Mouse (Mus musculus): ENCODE data around the gene Numbl.

Gene Numbl

GRCm38 (mm10) chr7:27255721-27256120 lies 2.5 kb upstream of the Numbl start:
- DNase-seq (ENCODE audit: low read depth) = no peak

GRCm38 (mm10) chr7:27257046-27257851 lies 984 bp upstream of the Numbl start:
- no peak for DNase-seq (ENCODE audit: low read depth)

- DNase-seq (ENCODE audit: low read depth) = no peak
These were observed 405 bp upstream of the Numbl start for GRCm38 (mm10) chr7:27257852-27258204.

GRCm38 (mm10) chr7:27259271-27259721 lies 1.1 kb downstream of the Numbl start:
- no peak for DNase-seq (ENCODE audit: low read depth)

- no peak for DNase-seq (ENCODE audit: low read depth)
These were observed 1.5 kb downstream of the Numbl start for GRCm38 (mm10) chr7:27259771-27260170.

- no peak for DNase-seq (ENCODE audit: low read depth)
These were observed 2.6 kb downstream of the Numbl start for GRCm38 (mm10) chr7:27260856-27261255.

- no peak for DNase-seq (ENCODE audit: low read depth)
These were observed 3.7 kb downstream of the Numbl start for GRCm38 (mm10) chr7:27261888-27262287.

GRCm38 (mm10) chr7:27264761-27265160 lies 6.5 kb downstream of the Numbl start:
- no peak for DNase-seq (ENCODE audit: low read depth)

GRCm38 (mm10) chr7:27266515-27267128 lies 8.4 kb downstream of the Numbl start:
- DNase-seq (ENCODE audit: low read depth) = no peak

- no peak for DNase-seq (ENCODE audit: low read depth)
These were observed 13.2 kb downstream of the Numbl start for GRCm38 (mm10) chr7:27271423-27271822.

GRCm38 (mm10) chr7:27273739-27274351 lies 15.6 kb downstream of the Numbl start:
- peak; percentile 71 for DNase-seq (ENCODE audit: low read depth)

- DNase-seq (ENCODE audit: low read depth) = no peak
These were observed 16.7 kb downstream of the Numbl start for GRCm38 (mm10) chr7:27274916-27275315.

GRCm38 (mm10) chr7:27276021-27276420 lies 17.8 kb downstream of the Numbl start:
- DNase-seq (ENCODE audit: low read depth) = peak; percentile 55

GRCm38 (mm10) chr7:27277191-27277590 lies 19.0 kb downstream of the Numbl start:
- no peak for DNase-seq (ENCODE audit: low read depth)

- DNase-seq (ENCODE audit: low read depth) = no peak
These were observed 23.5 kb downstream of the Numbl start for GRCm38 (mm10) chr7:27281717-27282116.

GRCm38 (mm10) chr7:27282225-27282624 lies 24.0 kb downstream of the Numbl start:
- DNase-seq (ENCODE audit: low read depth) = no peak

- no peak for DNase-seq (ENCODE audit: low read depth)
These were observed 26.8 kb downstream of the Numbl start for GRCm38 (mm10) chr7:27284865-27285697.

- DNase-seq (ENCODE audit: low read depth) = peak; percentile 55
These were observed 27.4 kb downstream of the Numbl start for GRCm38 (mm10) chr7:27285698-27286066.

GRCm38 (mm10) chr7:27288732-27289131 lies 30.5 kb downstream of the Numbl start:
- DNase-seq (ENCODE audit: low read depth) = no peak

GRCm38 (mm10) chr7:27290555-27290954 lies 32.3 kb downstream of the Numbl start:
- DNase-seq (ENCODE audit: low read depth) = no peak

GRCm38 (mm10) chr7:27291795-27292466 lies 33.7 kb downstream of the Numbl start:
- no peak for DNase-seq (ENCODE audit: low read depth)

- no peak for DNase-seq (ENCODE audit: low read depth)
These were observed 37.7 kb downstream of the Numbl start for GRCm38 (mm10) chr7:27295956-27296355.
